Mouse (Mus musculus) cerebellum, postnatal 36 days (tissue): ENCODE results near the gene Kif16b.
"Not testable (repeated sequence)": the region's sequence is repeated elsewhere in the genome, so short reads cannot be mapped to it uniquely, and the experiment has no call there.

ENCODE experiments used
- DNase-seq, 2 experiments: peaks; one replicate each; pipeline ENCODE4 v3.0.0; 2021 to 2022; ENCODE audit warnings: mixed read lengths in 2 of 2

Gene Kif16b

DNA sequence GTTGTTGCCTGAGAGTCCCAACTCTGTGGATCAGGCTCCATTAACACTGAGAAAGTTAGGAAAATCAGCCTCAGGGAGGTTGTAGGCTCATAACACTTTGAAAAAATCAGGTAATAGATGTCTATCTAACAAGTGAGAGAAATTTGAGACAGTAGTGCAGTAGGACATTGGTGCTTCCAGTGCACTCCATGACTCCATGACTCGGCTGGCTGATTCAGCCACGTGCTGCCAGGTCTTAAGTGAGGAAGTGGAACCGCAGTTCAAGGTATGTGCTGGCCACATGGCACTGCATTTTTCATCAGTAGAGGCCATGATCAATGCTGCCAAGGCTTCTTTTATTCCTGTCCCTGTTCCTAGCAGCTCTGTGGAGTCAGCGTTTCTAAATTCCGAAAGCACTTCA lies 315.5 kb downstream of the Kif16b start:
- DNase-seq, result no peak

DNA sequence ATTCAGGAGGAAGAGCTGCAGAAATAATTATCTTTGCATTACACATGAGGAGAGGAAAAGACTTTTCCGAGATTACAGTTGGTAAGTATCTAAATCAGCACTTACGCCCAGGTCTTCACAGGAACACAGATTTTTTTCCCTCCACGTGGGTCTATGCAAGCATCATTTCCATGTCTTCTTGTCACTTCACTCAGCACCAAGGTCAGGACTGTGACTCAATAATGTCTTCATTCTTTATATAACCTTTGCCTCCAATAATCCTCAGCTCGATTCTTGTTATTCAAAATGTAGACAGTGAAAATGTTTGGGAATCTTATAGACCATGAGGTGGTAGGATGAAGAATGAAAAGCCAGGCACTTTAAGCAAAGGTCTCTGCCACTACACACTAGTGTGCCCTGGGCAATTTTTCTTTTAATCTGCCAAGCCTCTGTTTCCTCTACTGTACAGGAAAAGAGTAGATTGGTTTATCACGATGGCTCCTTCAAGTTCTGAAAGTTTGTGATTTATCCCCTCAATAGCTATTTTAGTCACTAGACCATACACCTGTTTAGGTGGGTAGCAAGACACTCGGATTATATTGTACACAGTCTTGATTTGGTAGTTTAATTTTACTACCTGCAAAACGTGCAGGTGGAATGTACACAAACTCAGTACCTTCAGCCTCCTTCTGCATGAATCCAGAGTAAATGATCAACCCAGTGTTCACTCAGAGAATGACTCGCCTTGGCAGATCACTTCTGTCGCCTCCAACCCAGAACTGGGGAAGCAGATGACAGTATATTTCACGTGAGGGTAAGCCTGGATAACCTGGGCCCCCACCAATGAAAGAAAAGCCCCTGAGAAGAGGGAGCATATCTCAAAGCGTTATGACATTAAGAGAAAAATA lies 316.2 kb downstream of the Kif16b start:
- DNase-seq, result no peak

DNA sequence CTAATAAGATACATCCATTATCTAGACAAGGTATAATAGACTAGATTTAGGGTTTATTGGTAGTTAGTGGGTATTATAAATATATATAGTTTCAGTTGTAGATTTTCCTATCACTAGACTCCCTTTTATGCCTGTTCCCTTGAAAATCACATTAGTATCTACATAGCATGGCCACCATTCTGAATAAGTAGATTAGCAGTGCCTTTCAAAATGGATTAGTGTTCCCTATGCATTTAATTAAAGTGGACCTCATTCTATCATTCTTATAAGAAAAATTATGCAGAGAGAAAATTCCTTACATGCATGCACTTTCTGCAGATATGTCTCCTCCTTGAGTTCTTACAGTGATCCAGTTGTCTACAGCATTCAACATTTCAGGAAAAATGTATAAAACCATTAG lies 320.9 kb downstream of the Kif16b start:
- DNase-seq, result no peak

DNA sequence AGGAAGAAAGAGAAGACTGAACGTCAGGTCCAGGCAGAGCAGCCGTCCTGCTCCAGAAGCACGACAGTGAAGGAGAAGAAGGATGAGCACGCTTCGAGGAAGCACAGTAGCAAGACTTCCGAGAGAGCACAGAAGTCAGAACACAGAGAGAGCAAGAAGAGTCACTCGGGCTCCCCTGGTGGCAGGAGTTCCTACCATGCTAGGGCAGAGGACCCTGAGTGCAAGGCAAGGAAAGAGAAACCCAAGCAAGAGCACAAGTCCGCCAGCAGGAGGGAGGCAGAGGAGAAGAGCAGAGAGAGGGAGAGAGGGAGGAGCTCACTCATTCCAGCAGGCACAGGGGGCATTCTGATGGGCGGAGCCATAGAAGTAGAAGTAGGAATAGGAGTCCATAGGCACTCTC lies 323.9 kb downstream of the Kif16b start:
- DNase-seq, result not testable (repeated sequence)

DNA sequence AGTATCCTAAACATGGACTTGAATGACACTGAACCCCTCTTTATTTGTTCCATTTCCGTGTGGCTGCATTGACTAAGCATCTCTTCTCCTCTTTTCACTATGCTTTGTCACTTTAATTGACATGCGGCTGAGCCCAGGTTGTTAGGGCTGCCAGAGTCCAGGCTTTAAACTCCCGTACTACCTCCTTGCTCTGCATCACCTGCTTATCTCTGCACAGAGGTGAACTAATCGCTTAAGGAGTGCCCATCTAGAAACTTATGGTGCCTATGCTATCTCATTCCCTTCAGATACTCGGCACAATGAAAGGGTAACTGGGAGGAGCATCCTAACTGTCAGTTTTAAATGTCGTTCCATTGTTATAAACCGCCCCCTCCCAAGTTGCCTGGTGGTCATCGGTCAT lies 331.6 kb downstream of the Kif16b start:
- DNase-seq, result no peak
